Mouse (Mus musculus) G1E (cell line): ENCODE measurements at regions not wholly inside any gene's neighbourhood (a gene's known extent, or its start where the extent isn't known, plus 50 kb on each side); places are given as distances from the start of the nearest gene placed in this dataset.
A peak's percentile ranks its signal among the peaks of the same experiment; 100 is the strongest.

Experiments used
- ATAC-seq: 2 replicates; pipeline ENCODE4 v1.8.0; 2016; ENCODE audit warnings: mild to moderate bottlenecking; ENCODE audit not compliant: insufficient number of reproducible peaks, poor library complexity, low FRiP score, severe bottlenecking; ENCODE audit errors: extremely low read depth
- DNase-seq: peaks from one replicate; pipeline ENCODE4 v3.0.0; 2012; ENCODE audit warnings: low spot score
- H3K27me3 ChIP-seq: 2 replicates; pipeline ENCODE4 v1.6.1; 2012; ENCODE audit warnings: mild to moderate bottlenecking, low read length, inconsistent platforms; ENCODE audit not compliant: insufficient read depth
- H3K36me3 ChIP-seq: replicated peaks from 2 replicates; pipeline ENCODE3; 2012; ENCODE audit warnings: mild to moderate bottlenecking, inconsistent platforms
- H3K4me1 ChIP-seq: 2 replicates; pipeline ENCODE4 v1.6.1; 2012; ENCODE audit warnings: low read depth, low read length, inconsistent platforms, mixed read lengths; ENCODE audit not compliant: insufficient read depth
- H3K4me3 ChIP-seq: 2 replicates; pipeline ENCODE4 v1.5.1; 2012; ENCODE audit warnings: low read depth, mild to moderate bottlenecking, inconsistent platforms, low read length, moderate library complexity, mixed read lengths
- H3K9me3 ChIP-seq: replicated peaks from 2 replicates; pipeline ENCODE4 v1.6.1; 2012; ENCODE audit warnings: inconsistent platforms
- CTCF ChIP-seq: IDR thresholded peaks from 2 replicates; pipeline ENCODE4 v1.5.1; 2012; ENCODE audit warnings: low read depth, low read length, inconsistent platforms, mixed read lengths
- GATA1 ChIP-seq: IDR thresholded peaks from 2 replicates; pipeline ENCODE4 v1.6.1; 2012; ENCODE audit warnings: borderline replicate concordance, low read length, inconsistent platforms, mixed read lengths
- GATA2 ChIP-seq: IDR thresholded peaks from 2 replicates; pipeline ENCODE4 v1.6.1; 2012; ENCODE audit warnings: low read depth, low read length, inconsistent platforms, borderline replicate concordance
- POLR2AphosphoS5 ChIP-seq: IDR thresholded peaks from 2 replicates; pipeline ENCODE4 v1.6.1; 2012; ENCODE audit warnings: low read depth, low read length, inconsistent platforms; ENCODE audit not compliant: insufficient replicate concordance
- TAL1 ChIP-seq: conservative IDR thresholded peaks from 2 replicates; pipeline ENCODE4 v1.6.1; 2012; ENCODE audit warnings: low read depth, low read length, inconsistent platforms, mixed read lengths

DNA sequence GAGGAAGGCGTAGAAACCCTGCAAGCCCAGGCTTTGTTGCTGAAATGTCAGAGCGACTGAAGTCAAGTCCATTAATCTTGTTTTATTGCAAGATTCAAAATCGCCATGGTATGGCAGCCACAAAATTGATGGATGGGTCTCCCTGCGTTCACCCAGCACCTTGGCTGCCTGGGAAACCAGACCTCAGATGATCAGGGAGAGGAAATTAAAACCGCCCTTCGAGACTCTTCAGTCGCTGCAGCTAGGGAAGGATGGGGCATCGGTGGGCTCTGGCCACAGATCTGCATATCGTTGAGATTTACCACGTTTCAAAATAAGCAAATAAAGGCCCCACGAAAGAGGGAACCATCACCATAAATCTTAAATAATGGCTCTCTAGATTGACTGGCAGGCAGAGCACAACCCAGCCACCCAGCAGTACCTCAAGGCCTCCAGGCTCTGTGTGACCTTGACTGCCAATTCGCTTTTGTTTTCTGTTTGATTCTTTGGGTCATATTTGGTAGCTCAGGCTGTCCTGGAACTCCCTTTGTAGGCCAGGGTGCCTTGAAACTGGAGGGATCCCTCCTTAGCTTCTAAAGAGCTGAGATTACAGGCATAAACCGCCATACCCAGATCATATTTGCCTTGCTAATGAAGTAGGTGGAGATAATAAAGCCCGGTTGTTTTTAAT lies 126.1 kb downstream of the Minar1 start:
- TF ChIP-seq POLR2AphosphoS5: no peak
- no peak for TF ChIP-seq CTCF
- no peak for TF ChIP-seq GATA2
- TF ChIP-seq GATA1: no peak
- no peak for TF ChIP-seq TAL1
- DNase-seq (no peak), ATAC-seq (no peak)
- no peaks in the 10 kb centered on the region for H3K36me3 ChIP-seq
- no peaks in the 10 kb centered on the region for H3K4me1 ChIP-seq
- peaks cover 12% of the 10 kb centered on the region for H3K9me3 ChIP-seq
- no peak overlapping the region for H3K4me3 ChIP-seq
- no peaks in the 10 kb centered on the region for H3K27me3 ChIP-seq

DNA sequence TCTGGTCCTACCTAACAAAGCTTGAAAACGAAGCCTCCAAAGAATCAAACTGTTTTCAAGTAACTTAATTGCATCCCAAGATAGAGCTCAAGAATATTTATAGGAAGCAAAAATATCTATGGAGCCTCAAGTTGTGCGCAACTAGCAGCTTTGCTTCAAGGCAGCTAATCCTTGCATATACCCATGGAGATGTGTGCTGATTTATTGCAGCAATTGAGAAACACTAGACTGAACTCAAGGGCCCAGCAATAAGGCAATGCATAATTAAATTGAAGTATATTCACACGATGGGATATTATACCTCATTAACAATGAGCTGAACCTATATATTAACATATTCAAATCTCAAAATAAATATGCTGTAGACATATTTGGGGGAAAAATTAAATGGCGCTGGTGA lies 135.3 kb downstream of the Minar1 start:
- ATAC-seq: no peak
- DNase-seq: no peak
- no peak for TF ChIP-seq GATA2
- TF ChIP-seq CTCF: no peak
- no peak for TF ChIP-seq GATA1
- TF ChIP-seq POLR2AphosphoS5: no peak
- no peak for TF ChIP-seq TAL1
- no peak overlapping the region for H3K4me3 ChIP-seq
- H3K36me3 ChIP-seq: no peaks in the 10 kb centered on the region
- no peaks in the 10 kb centered on the region for H3K4me1 ChIP-seq
- no peaks in the 10 kb centered on the region for H3K27me3 ChIP-seq
- H3K9me3 ChIP-seq: peaks cover 5% of the 10 kb centered on the region; the same call in 1 of the 2 replicates

DNA sequence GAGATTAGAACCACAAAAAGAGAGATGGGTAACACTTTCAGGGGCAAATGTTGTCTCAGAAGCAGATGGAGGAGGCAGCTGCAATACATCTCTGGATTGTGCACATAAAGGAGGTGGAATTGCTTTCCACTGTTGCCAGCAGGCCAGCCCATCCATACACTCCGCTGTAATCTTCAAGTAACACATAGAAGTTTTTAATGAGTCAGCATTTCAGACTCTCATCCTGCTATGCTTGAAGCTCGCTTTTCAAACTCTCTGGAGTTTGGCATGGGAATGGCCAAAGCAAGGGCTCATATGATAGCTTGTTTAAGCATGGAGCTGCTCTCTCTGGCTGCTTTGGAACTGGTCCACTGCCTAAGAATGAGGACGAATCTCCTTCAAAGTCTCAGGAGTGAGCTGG lies 143.5 kb downstream of the Minar1 start:
- Histone ChIP-seq H3K9me3 (peaks cover 2% of the 10 kb centered on the region; the same call in 1 of the 2 replicates), H3K36me3 (no peaks in the 10 kb centered on the region), H3K4me3 (no peak overlapping the region), H3K4me1 (no peaks in the 10 kb centered on the region), H3K27me3 (no peaks in the 10 kb centered on the region)
- TF ChIP-seq POLR2AphosphoS5 (no peak), GATA1 (no peak), GATA2 (no peak), TAL1 (no peak), CTCF (no peak)
- DNase-seq (no peak), ATAC-seq (no peak)

DNA sequence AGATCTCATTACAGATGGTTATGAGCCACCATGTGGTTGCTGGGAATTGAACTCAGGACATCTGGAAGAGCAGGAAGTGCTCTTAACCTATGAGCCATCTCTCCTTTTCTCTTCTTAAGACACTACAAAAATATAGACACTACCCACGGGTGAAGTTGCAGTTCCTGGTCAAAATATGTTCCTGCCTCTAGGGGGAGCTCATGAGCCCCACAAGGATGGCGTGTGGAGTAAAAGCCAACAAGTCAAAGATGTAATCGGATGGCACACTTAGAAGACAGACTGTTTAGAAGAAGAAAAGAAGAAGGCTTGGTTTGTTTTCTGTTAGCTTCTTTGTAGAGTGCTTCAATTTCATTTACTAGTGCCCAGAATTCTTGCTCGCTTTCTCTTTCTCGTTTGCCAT lies 161.7 kb downstream of the Minar1 start:
- H3K4me3 ChIP-seq: no peak overlapping the region
- no peaks in the 10 kb centered on the region for H3K27me3 ChIP-seq
- H3K9me3 ChIP-seq: peaks cover 14% of the 10 kb centered on the region
- DNase-seq (no peak), ATAC-seq (peak; percentile 12; the same call in 1 of the 2 replicates)
- no peaks in the 10 kb centered on the region for H3K36me3 ChIP-seq
- H3K4me1 ChIP-seq: no peaks in the 10 kb centered on the region
- no peak for TF ChIP-seq TAL1
- no peak for TF ChIP-seq POLR2AphosphoS5
- no peak for TF ChIP-seq CTCF
- no peak for TF ChIP-seq GATA2
- TF ChIP-seq GATA1: no peak

DNA sequence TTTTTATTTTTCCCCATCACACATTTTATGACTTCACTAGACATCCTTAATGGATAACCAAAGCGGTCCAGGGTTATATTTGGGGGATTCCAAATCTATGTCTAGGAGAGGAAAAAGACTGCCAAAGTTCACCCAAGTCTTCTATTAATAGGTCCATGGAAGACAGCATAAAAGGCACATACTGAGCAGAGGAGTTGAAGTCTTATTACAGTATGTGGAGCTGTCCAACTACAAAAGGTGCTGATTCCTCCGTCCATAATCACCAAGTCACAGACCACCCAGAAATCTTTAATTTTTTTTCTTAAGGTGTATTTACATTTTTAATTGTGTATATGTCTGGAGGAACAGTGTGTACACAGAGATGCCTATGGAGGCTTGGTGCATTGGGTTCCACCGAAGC lies 166.3 kb downstream of the Minar1 start:
- Histone ChIP-seq H3K36me3 (no peaks in the 10 kb centered on the region), H3K4me1 (no peaks in the 10 kb centered on the region), H3K4me3 (no peak overlapping the region), H3K9me3 (peaks cover 7% of the 10 kb centered on the region), H3K27me3 (no peaks in the 10 kb centered on the region)
- DNase-seq (no peak), ATAC-seq (no peak)
- no peak for TF ChIP-seq GATA1
- TF ChIP-seq TAL1: no peak
- TF ChIP-seq POLR2AphosphoS5: no peak

DNA sequence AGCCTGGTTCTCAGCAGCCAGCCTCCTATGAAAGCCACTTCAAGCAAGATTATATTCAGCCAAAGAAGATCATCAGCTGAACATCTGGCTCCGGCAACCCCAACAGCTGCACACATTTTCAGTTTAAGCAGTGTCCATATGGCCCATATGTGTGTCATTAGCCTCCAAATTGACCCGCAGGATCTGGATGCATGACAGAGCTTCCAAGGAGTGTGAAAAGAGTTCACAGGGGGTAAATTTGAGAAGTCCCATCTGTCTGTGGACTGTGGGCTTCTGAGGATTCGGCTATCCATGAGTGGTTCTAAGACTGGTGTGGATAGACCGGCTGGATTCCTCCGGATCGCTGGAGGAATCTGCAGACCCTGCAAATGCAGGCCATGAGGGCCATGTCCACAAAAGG lies 173.3 kb downstream of the Minar1 start:
- H3K4me1 ChIP-seq: no peaks in the 10 kb centered on the region
- no peak for ATAC-seq
- peaks cover 7% of the 10 kb centered on the region for H3K9me3 ChIP-seq
- H3K4me3 ChIP-seq: no peak overlapping the region
- no peaks in the 10 kb centered on the region for H3K27me3 ChIP-seq
- TF ChIP-seq GATA2 (no peak), TAL1 (no peak), POLR2AphosphoS5 (no peak), GATA1 (no peak), CTCF (no peak)
- no peak for DNase-seq
- no peaks in the 10 kb centered on the region for H3K36me3 ChIP-seq
